Mouse (Mus musculus) layer of hippocampus, adult 9-11 months (tissue): ENCODE results near the gene Rybp.

Source experiments
- DNase-seq: peaks from one replicate; pipeline ENCODE4 v3.0.0; 2022

Rybp gene

GRCm38 (mm10) chr6:100218541-100219341 is 68.5 kb downstream of the Rybp start:
- peak; percentile 91 for DNase-seq

GRCm38 (mm10) chr6:100217507-100217906 is 69.8 kb downstream of the Rybp start:
- no peak for DNase-seq

GRCm38 (mm10) chr6:100216945-100217344 is 70.3 kb downstream of the Rybp start:
- DNase-seq, result no peak

GRCm38 (mm10) chr6:100215809-100216208 is 71.5 kb downstream of the Rybp start:
- no peak for DNase-seq

- DNase-seq, result no peak
Observed at GRCm38 (mm10) chr6:100214132-100214913, 73.0 kb downstream of the Rybp start.

GRCm38 (mm10) chr6:100213596-100213995 is 73.7 kb downstream of the Rybp start:
- DNase-seq, result no peak

GRCm38 (mm10) chr6:100212820-100213219 is 74.5 kb downstream of the Rybp start:
- no peak for DNase-seq

GRCm38 (mm10) chr6:100211646-100212045 is 75.6 kb downstream of the Rybp start:
- no peak for DNase-seq

GRCm38 (mm10) chr6:100210517-100210916 is 76.8 kb downstream of the Rybp start:
- DNase-seq, result no peak

GRCm38 (mm10) chr6:100206741-100207275 is 80.5 kb downstream of the Rybp start:
- DNase-seq, result peak; percentile 93

GRCm38 (mm10) chr6:100206261-100206660 is 81.0 kb downstream of the Rybp start:
- DNase-seq, result no peak

- no peak for DNase-seq
Observed at GRCm38 (mm10) chr6:100204436-100204835, 82.8 kb downstream of the Rybp start.

- DNase-seq, result no peak
Observed at GRCm38 (mm10) chr6:100203492-100203891, 83.8 kb downstream of the Rybp start.

- DNase-seq, result no peak
Observed at GRCm38 (mm10) chr6:100202091-100202490, 85.2 kb downstream of the Rybp start.

GRCm38 (mm10) chr6:100197102-100197501 is 90.2 kb downstream of the Rybp start:
- no peak for DNase-seq

- DNase-seq, result no peak
Observed at GRCm38 (mm10) chr6:100195870-100196409, 91.3 kb downstream of the Rybp start.

GRCm38 (mm10) chr6:100195091-100195490 is 92.2 kb downstream of the Rybp start:
- DNase-seq, result no peak

GRCm38 (mm10) chr6:100193760-100194159 is 93.5 kb downstream of the Rybp start:
- DNase-seq, result no peak

GRCm38 (mm10) chr6:100192691-100193229 is 94.5 kb downstream of the Rybp start:
- no peak for DNase-seq

- no peak for DNase-seq
Observed at GRCm38 (mm10) chr6:100190803-100191559, 96.3 kb downstream of the Rybp start.

- no peak for DNase-seq
Observed at GRCm38 (mm10) chr6:100190310-100190709, 97.0 kb downstream of the Rybp start.
